Mouse (Mus musculus) G1E (cell line): Measurements from ENCODE around the gene Acsl1.

ENCODE experiments used
- CTCF ChIP-seq: IDR thresholded peaks from 2 replicates; pipeline ENCODE4 v1.5.1; 2012; ENCODE audit warnings: low read depth, low read length, inconsistent platforms, mixed read lengths
- GATA1 ChIP-seq: IDR thresholded peaks from 2 replicates; pipeline ENCODE4 v1.6.1; 2012; ENCODE audit warnings: borderline replicate concordance, low read length, inconsistent platforms, mixed read lengths
- GATA2 ChIP-seq: IDR thresholded peaks from 2 replicates; pipeline ENCODE4 v1.6.1; 2012; ENCODE audit warnings: low read depth, low read length, inconsistent platforms, borderline replicate concordance
- POLR2AphosphoS5 ChIP-seq: IDR thresholded peaks from 2 replicates; pipeline ENCODE4 v1.6.1; 2012; ENCODE audit warnings: low read depth, low read length, inconsistent platforms; ENCODE audit not compliant: insufficient replicate concordance
- TAL1 ChIP-seq: conservative IDR thresholded peaks from 2 replicates; pipeline ENCODE4 v1.6.1; 2012; ENCODE audit warnings: low read depth, low read length, inconsistent platforms, mixed read lengths

GRCm38 (mm10) chr8:46552441-46552765 is 81.6 kb downstream of the Acsl1 start:
- no peak for TF ChIP-seq CTCF
- TF ChIP-seq GATA1: no peak
- no peak for TF ChIP-seq POLR2AphosphoS5
- TF ChIP-seq TAL1: no peak
- TF ChIP-seq GATA2: no peak
